Mouse (Mus musculus) kidney, adult 2 months (tissue): ENCODE data around the gene Exosc8.

Experiments used
- CTCF ChIP-seq: fragments of 200-500 bp; conservative IDR thresholded peaks from 2 replicates; pipeline ENCODE4 v1.5.1; 2011; ENCODE audit warnings: low read depth, mild to moderate bottlenecking, control low read depth, low read length, moderate library complexity, mixed read lengths; ENCODE audit not compliant: insufficient read depth, insufficient read length
- POLR2A ChIP-seq: fragments of 200-500 bp; IDR thresholded peaks from one replicate; pipeline ENCODE4 v1.6.1; 2011; ENCODE audit warnings: low read depth, low read length, control low read depth

- no peak for TF ChIP-seq CTCF
- TF ChIP-seq POLR2A, result no peak
Measured at GRCm38 (mm10) chr3:54756058-54756457, 20.9 kb upstream of the Exosc8 start.
